Mouse (Mus musculus) hindbrain, postnatal 0 days (tissue): Measurements from ENCODE around the gene Mllt10. TPM values are rescaled to one million over a fixed set of nuclear protein-coding genes. Genes with fewer than 3 reads are reported as not detected.
A peak's percentile ranks its signal among the peaks of the same experiment; 100 is the strongest.

Source experiments
- ATAC-seq: fragments of 200-750 bp; cut with Nextera tagmentation; 2 replicates; pipeline ENCODE4 v1.8.0; 2017; ENCODE audit warnings: mild to moderate bottlenecking, moderate TSS enrichment, moderate library complexity
- DNase-seq: peaks from one replicate; pipeline ENCODE4 v3.0.0-alpha.2; 2015; ENCODE audit warnings: low spot score
- H3K27ac ChIP-seq: fragments of 300-500 bp; sonication (generic); 2 replicates; pipeline ENCODE4 v1.5.1; 2014; ENCODE audit warnings: mild to moderate bottlenecking
- H3K27me3 ChIP-seq: fragments of 300-500 bp; sonication (generic); 2 replicates; pipeline ENCODE4 v1.6.1; 2014; ENCODE audit warnings: low read length, mixed read lengths; ENCODE audit not compliant: insufficient read depth
- H3K36me3 ChIP-seq: fragments of 300-500 bp; sonication (generic); 2 replicates; pipeline ENCODE4 v1.6.1; 2014; ENCODE audit warnings: low read length, mixed read lengths; ENCODE audit not compliant: insufficient read depth
- H3K4me1 ChIP-seq: fragments of 300-500 bp; sonication (generic); 2 replicates; pipeline ENCODE4 v1.6.1; 2014; ENCODE audit warnings: antibody characterized with exemption, low read length, mixed read lengths; ENCODE audit not compliant: insufficient read depth
- H3K4me2 ChIP-seq: fragments of 300-500 bp; sonication (generic); 2 replicates; pipeline ENCODE4 v1.6.1; 2014; ENCODE audit warnings: low read depth, mild to moderate bottlenecking, low read length, moderate library complexity, mixed read lengths
- H3K4me3 ChIP-seq: fragments of 300-500 bp; sonication (generic); 2 replicates; pipeline ENCODE4 v1.5.1; 2014; ENCODE audit warnings: low read length
- H3K9ac ChIP-seq: fragments of 300-500 bp; sonication (generic); replicated peaks from 2 replicates; pipeline ENCODE4 v1.6.1; 2014; ENCODE audit warnings: mild to moderate bottlenecking, low read length, moderate library complexity, mixed read lengths
- H3K9me3 ChIP-seq: fragments of 300-500 bp; sonication (generic); 2 replicates; pipeline ENCODE4 v1.6.1; 2016; ENCODE audit warnings: low read length, mixed read lengths
- CTCF ChIP-seq: IDR thresholded peaks from 2 replicates; pipeline ENCODE4 v1.5.1; 2016; ENCODE audit warnings: antibody characterized with exemption, control low read depth, low read depth
- WGBS: fragments of 180-500 bp; shearing (Covaris S2); extraction: QIAGEN DNeasy Blood & Tissue Kit; methylation state at CpG from one replicate; pipeline ENCODE4 v1.1.7; 2014; 5-methylcytosine and 5-hydroxymethylcytosine counted together
- polyA plus RNA-seq: library from polyadenylated mRNA; unstranded; fragments of >200 nt; fragmentation: Nextera tagmentation; extraction: Ambion mirVana; gene quantifications from 2 replicates; pipeline ENCODE4 v1.2.1, GENCODE M21; 2015
- total RNA-seq: library from RNA; depleted of rRNA; stranded (reverse); fragments of >200 nt; gene quantifications from 2 replicates; pipeline ENCODE4 v1.2.3, GENCODE M21; 2014

The Mllt10 gene
- total and polyA plus RNA-seq, 2 experiments from 2014 or later = 25.6 to 30.0 TPM

DNA sequence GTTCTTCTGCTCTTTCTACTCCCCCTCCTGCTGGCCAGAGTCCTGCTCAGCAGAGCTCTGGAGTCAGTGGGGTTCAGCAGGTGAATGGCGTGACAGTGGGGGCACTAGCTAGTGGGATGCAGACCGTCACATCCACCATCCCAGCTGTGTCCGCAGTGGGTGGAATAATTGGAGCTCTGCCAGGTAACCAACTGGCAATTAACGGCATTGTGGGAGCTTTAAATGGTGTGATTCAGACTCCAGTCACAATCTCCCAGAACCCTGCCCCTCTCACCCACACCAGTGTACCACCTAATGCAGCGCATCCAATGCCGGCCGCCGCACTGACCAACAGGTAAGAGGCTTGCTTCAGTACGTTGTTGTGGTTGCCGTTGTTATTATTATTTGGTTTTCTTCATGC, 151.8 kb downstream of the Mllt10 start:
- Histone ChIP-seq H3K4me2 (no peak overlapping the region), H3K4me1 (no peaks in the 10 kb centered on the region), H3K9ac (no peak overlapping the region), H3K36me3 (peaks cover 38% of the 10 kb centered on the region), H3K4me3 (no peak overlapping the region), H3K27me3 (no peaks in the 10 kb centered on the region), H3K9me3 (no peaks in the 10 kb centered on the region), H3K27ac (no peak overlapping the region)
- 50% methylated on average over 10 of the region's 10 CpGs for WGBS
- TF ChIP-seq CTCF = no peak
- peak; percentile 34 for DNase-seq
- ATAC-seq = peak; percentile 44; the same call in 1 of the 2 replicates

DNA sequence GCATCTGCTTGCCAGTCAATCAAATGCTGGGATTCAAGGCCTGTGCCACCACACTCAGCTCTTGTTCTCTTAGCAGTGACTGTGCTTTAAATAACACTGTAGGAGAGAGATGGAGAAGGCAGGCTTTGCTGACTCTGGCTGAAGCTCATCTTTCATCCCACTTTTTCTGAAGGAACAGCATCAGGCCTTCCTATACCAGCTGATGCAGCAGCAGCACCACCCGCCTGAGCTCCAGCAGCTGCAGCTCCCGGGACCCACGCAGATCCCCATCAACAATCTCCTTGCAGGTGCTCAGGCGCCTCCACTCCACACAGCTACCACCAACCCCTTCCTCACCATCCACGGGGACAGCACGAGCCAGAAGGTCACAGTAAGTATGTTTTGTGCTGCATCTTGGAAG, 153.5 kb downstream of the Mllt10 start:
- H3K4me1 ChIP-seq = no peaks in the 10 kb centered on the region
- H3K4me2 ChIP-seq = no peak overlapping the region
- 85% methylated on average over 6 of the region's 6 CpGs for WGBS
- H3K9ac ChIP-seq = no peak overlapping the region
- H3K9me3 ChIP-seq = no peaks in the 10 kb centered on the region
- TF ChIP-seq CTCF = no peak
- H3K27ac ChIP-seq = no peak overlapping the region
- no peaks in the 10 kb centered on the region for H3K27me3 ChIP-seq
- H3K36me3 ChIP-seq = peaks cover 42% of the 10 kb centered on the region
- no peak for DNase-seq
- ATAC-seq = no peak
- no peak overlapping the region for H3K4me3 ChIP-seq

DNA sequence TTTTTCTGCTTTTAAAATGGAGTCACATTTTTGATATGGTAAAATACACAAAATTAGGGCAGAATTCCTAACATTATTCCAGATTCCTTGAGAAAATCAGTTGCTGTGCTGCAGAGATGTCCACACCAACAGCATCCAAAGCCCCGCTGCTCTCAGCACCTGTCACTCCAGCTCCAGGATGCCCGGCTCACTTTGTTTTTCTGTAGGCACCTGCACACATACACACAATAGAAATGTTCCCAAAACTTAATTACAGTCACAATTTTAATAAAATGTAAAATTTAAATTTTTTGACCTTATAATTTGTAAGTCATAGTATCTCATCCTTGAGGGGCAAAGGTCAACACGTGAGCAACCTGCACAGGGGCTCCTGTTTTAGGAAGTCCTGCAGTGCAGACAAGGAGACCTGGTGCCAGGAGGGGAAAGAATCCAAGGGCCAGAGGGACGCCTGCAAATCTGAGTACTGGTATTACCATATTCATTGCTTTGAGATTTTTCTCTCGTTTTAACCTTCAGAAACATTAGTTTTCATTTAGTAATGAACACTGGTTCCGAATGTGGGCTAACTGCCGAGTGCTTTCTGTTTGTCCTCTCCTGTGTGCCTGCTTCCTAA, 154.3 kb downstream of the Mllt10 start:
- Histone ChIP-seq H3K9me3 (no peaks in the 10 kb centered on the region), H3K27ac (no peak overlapping the region), H3K27me3 (no peaks in the 10 kb centered on the region), H3K4me2 (no peak overlapping the region), H3K4me3 (no peak overlapping the region), H3K4me1 (no peaks in the 10 kb centered on the region), H3K9ac (no peak overlapping the region), H3K36me3 (peaks cover 41% of the 10 kb centered on the region)
- WGBS = 80% methylated on average over 7 of the region's 7 CpGs
- no peak for DNase-seq
- no peak for TF ChIP-seq CTCF
- ATAC-seq = no peak

DNA sequence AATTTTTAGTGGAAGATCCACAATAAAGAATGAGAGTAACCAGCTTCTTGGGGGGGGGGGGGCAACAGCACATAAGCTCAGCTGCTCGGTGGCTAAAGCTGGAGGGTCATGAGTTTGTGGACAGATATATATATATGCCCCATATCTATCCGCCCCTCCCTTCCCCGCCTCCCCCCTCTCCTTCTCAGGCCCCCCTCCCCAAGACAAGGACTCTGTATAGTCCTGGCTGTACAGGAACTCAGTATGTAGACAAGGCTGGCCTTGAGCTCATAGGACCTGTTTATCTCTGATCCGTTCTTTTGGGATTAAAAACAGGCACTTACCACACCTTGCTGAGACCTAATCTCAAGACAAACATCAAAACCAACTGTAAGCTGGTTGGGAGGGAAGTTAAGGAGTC, 154.9 kb downstream of the Mllt10 start:
- Histone ChIP-seq H3K9me3 (no peaks in the 10 kb centered on the region), H3K4me2 (no peak overlapping the region), H3K27me3 (no peaks in the 10 kb centered on the region), H3K4me3 (no peak overlapping the region), H3K9ac (no peak overlapping the region), H3K4me1 (no peaks in the 10 kb centered on the region), H3K36me3 (peaks cover 39% of the 10 kb centered on the region), H3K27ac (no peak overlapping the region)
- no peak for DNase-seq
- WGBS = 89% methylated on average over 4 of the region's 4 CpGs
- 0 out of 2 replicates have a peak, but pooled peaks have one; percentile 21 for ATAC-seq
- TF ChIP-seq CTCF = no peak

DNA sequence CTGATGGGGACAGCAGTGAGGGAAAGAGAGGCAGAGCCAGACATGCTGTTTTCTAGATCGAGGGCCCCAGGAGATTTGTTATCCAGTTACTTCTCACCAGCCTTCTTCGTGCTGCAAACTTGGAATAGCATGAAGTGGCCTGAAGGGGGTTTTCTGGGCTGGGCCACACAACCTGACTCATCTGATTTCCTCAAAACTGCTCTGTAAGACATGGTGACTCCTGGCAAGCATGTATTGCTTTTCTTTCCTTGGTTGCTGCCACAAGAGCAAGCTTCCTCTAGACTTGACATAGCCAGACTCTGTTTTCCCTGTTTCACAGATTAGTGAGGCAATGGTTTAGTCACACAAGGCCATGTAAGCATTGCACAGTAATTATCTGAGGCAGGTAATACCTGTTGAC, 159.0 kb downstream of the Mllt10 start:
- Histone ChIP-seq H3K9me3 (no peaks in the 10 kb centered on the region), H3K9ac (no peak overlapping the region), H3K27me3 (no peaks in the 10 kb centered on the region), H3K4me2 (no peak overlapping the region), H3K27ac (no peak overlapping the region), H3K4me1 (no peaks in the 10 kb centered on the region), H3K4me3 (no peak overlapping the region), H3K36me3 (peaks cover 30% of the 10 kb centered on the region)
- no peak for TF ChIP-seq CTCF
- DNase-seq (no peak), ATAC-seq (no peak)
- 74% methylated on average over 2 of the region's 2 CpGs for WGBS

DNA sequence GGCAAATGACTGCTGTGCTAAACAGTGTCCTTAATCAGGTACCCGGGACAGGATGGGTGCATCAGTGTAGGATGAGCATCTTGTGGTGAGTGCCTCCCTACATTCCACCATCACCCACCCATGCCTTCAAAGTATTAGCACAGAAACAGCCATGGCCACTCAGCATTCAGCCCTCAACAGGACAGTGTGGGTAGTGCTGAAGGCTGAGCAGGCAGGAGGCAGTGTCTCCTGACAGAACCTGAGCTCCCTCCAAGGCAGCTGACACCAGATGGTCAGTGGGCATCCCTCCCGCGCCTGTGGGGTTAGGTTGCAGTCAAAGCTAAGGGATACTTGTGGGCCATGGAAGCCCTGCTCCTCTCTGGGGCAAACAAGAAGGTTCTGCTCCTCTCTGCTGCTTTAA, 162.8 kb downstream of the Mllt10 start:
- H3K27ac ChIP-seq = no peak overlapping the region
- H3K27me3 ChIP-seq = no peaks in the 10 kb centered on the region
- DNase-seq (peak; percentile 52), ATAC-seq (peak; percentile 74)
- H3K36me3 ChIP-seq = peaks cover 10% of the 10 kb centered on the region
- no peaks in the 10 kb centered on the region for H3K4me1 ChIP-seq
- no peak overlapping the region for H3K4me2 ChIP-seq
- H3K9ac ChIP-seq = no peak overlapping the region
- peak; percentile 53 for TF ChIP-seq CTCF
- no peaks in the 10 kb centered on the region for H3K9me3 ChIP-seq
- WGBS = 59% methylated on average over 3 of the region's 3 CpGs
- no peak overlapping the region for H3K4me3 ChIP-seq

DNA sequence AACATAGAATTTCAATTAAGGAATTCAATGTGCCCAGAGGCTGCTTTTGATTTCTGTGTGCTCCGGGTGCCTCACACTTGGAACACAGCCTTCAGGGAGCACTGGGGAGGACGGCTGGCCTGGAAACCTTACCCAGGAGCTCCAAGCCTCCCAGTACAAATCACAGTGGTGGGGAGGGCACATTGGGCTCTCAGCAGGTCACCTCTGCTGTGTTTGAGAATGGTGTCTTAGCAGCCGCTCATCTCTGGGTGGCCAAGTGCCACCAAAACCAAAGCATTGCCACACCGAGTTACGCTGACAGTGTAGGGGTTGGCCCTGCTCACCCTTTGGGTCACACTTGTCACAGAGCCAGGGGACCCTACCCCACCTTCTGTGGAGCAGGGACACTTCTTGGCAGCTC, 163.5 kb downstream of the Mllt10 start:
- no peak overlapping the region for H3K4me3 ChIP-seq
- no peak overlapping the region for H3K9ac ChIP-seq
- H3K36me3 ChIP-seq = peaks cover 10% of the 10 kb centered on the region
- 46% methylated on average over 5 of the region's 5 CpGs for WGBS
- H3K9me3 ChIP-seq = no peaks in the 10 kb centered on the region
- H3K27me3 ChIP-seq = no peaks in the 10 kb centered on the region
- no peak overlapping the region for H3K4me2 ChIP-seq
- H3K4me1 ChIP-seq = no peaks in the 10 kb centered on the region
- TF ChIP-seq CTCF = no peak
- ATAC-seq (peak; percentile 9; the same call in 1 of the 2 replicates), DNase-seq (no peak)
- H3K27ac ChIP-seq = no peak overlapping the region; the same call in 1 of the 2 replicates
